Mouse (Mus musculus): ENCODE measurements around the gene Me1.

The Me1 gene

GRCm38 (mm10) chr9:86695818-86696261 is at the start of gene Me1:
Gene Me1 (minus strand): TSS chr9:86695953.
- peak in 1 of 2 experiments; percentile 85 for DNase-seq (ENCODE audit: inconsistent age in 2 of 2, low spot score in 1 of 2)

DNA sequence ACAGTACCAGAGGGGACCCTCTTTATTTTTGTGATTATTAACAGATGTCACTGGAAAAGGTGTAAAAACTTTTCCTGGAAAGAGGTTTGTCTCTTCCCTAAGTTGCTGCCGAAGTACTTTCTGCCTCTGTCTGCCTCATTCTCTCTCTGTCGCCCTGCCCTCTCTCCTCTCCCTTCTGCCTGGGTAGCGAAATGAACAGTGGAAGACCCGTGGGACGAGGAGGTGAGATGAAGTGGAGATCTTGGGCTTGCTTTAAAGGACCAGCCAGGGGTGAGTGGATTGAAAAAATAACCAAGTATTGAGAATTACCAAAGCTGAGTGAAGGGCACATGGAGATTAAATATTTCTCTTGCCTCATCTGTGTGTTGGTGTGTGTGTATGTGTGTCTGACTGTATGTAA is 48.3 kb upstream of the Me1 start:
- peak in 1 of 2 experiments; percentile 78 for DNase-seq (ENCODE audit: inconsistent age in 2 of 2, low spot score in 1 of 2)

GRCm38 (mm10) chr9:86742959-86743911 is 47.5 kb upstream of the Me1 start, which contains the start of gene Prss35:
Gene Prss35 (plus strand): TSS chr9:86743649.
- peak; percentile 86 to 90 for DNase-seq (ENCODE audit: inconsistent age in 2 of 2, low spot score in 1 of 2)

GRCm38 (mm10) chr9:86739971-86740370 is 44.2 kb upstream of the Me1 start:
- peak in 1 of 2 experiments; percentile 70 for DNase-seq (ENCODE audit: inconsistent age in 2 of 2, low spot score in 1 of 2)

GRCm38 (mm10) chr9:86738801-86739200 is 43.0 kb upstream of the Me1 start:
- peak in 1 of 2 experiments; percentile 45 for DNase-seq (ENCODE audit: inconsistent age in 2 of 2, low spot score in 1 of 2)

DNA sequence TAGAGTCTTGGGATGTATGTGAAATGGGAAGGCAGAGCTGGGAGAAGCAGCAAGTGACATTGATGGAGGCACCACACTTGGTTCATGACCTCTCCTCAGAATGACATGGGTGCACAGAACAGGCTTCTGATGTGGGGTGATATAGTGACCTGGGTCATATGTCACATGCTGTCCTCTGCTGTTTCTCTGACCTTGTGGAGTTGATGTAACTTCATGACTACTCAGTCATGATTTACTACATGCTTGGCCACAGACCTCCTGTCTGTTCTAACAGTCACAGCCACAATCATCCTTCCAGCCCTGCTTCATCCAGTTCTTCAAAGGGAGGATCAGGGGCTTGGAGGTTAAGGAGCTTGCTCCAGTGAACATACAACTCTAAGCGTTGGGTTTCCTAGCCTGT is 42.3 kb upstream of the Me1 start:
- DNase-seq (ENCODE audit: inconsistent age in 2 of 2, low spot score in 1 of 2), result peak; percentile 48 to 77

- peak in 1 of 2 experiments; percentile 74 for DNase-seq (ENCODE audit: inconsistent age in 2 of 2, low spot score in 1 of 2)
Observed at GRCm38 (mm10) chr9:86736991-86737390, 41.2 kb upstream of the Me1 start.

DNA sequence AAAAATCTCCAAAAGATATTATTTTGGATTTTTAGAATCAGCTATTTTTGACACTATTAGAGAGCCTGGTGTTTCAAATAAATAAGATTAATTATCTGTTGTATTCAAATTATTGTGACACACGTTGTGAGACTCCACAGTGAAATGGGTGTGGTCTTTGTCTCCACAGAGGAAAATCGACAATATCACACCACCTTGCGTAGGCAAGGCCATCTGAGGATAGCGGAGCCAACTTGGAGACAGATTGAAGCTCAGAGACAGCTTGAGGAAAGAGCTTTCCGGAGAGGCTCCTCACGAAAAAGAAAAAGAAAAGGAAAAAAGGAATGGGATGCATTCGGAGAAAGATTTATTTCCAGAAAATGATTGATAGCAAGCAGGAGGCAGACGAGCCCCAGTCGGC is 39.0 kb upstream of the Me1 start:
- peak in 1 of 2 experiments; percentile 73 for DNase-seq (ENCODE audit: inconsistent age in 2 of 2, low spot score in 1 of 2)

- DNase-seq (ENCODE audit: inconsistent age in 2 of 2, low spot score in 1 of 2), result no peak
Observed at GRCm38 (mm10) chr9:86734357-86734756, 38.6 kb upstream of the Me1 start.

DNA sequence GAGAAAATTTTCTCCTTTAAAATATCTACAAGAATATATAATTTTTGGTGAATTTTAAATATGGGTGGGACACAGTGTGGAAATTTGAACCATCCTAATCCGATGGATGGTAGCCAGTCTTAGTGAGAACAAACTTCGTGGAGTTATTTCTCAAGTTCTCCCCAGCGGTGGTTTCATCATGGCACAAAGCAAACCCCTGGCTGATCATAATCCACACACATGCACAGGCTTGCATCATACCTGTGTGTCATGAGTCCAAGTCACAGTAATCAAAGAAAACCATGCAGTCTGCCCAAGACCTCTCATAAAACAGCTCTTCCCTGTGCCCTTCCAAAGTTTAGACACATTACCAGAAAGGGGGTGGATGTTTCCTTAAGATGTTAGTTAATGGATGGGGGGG is 34.1 kb upstream of the Me1 start:
- peak in 1 of 2 experiments; percentile 55 for DNase-seq (ENCODE audit: inconsistent age in 2 of 2, low spot score in 1 of 2)

- DNase-seq (ENCODE audit: inconsistent age in 2 of 2, low spot score in 1 of 2), result no peak
Observed at GRCm38 (mm10) chr9:86729084-86729483, 33.3 kb upstream of the Me1 start.

- DNase-seq (ENCODE audit: inconsistent age in 2 of 2, low spot score in 1 of 2), result peak in 1 of 2 experiments; percentile 84
Observed at GRCm38 (mm10) chr9:86728214-86728814, 32.6 kb upstream of the Me1 start.

DNA sequence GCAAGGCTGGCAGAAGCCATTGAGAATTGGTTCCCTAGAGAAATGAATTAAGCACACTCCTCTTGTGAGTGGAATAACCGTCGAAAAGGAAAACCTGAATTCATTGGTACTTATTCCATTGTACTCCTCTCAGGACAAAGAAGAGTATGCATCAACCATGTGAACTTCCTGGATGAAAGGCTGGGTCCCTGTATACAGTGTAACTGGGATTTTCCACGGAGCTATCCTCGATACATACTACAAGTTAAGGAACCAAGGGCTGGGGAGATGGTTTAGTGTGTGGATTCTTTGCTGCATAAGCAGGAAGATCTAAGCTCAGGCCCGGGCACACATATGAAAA is 30.6 kb upstream of the Me1 start:
- DNase-seq (ENCODE audit: inconsistent age in 2 of 2, low spot score in 1 of 2), result no peak

- no peak for DNase-seq (ENCODE audit: inconsistent age in 2 of 2, low spot score in 1 of 2)
Observed at GRCm38 (mm10) chr9:86725604-86726380, 30.0 kb upstream of the Me1 start.

DNA sequence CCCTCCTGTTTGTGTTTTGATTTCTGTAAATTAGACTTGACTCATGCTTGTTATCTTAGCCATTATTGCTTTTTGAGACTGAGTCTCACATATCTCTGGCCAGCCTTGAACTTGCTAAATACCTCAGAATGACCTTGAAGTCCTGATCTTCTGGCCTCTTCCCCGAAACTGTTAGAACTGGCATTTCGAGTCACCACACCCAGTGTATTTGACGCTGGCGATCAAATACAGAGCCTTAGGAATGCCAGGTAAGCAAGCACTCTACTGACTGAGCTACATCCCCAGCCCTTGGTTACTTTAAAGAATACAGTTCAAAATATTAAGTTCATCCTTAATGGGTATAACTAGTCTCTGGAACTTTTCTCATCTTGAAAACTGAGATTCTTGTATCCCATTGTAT is 29.3 kb upstream of the Me1 start:
- DNase-seq (ENCODE audit: inconsistent age in 2 of 2, low spot score in 1 of 2), result peak in 1 of 2 experiments; percentile 69

GRCm38 (mm10) chr9:86720794-86721193 is 25.0 kb upstream of the Me1 start:
- no peak for DNase-seq (ENCODE audit: inconsistent age in 2 of 2, low spot score in 1 of 2)

DNA sequence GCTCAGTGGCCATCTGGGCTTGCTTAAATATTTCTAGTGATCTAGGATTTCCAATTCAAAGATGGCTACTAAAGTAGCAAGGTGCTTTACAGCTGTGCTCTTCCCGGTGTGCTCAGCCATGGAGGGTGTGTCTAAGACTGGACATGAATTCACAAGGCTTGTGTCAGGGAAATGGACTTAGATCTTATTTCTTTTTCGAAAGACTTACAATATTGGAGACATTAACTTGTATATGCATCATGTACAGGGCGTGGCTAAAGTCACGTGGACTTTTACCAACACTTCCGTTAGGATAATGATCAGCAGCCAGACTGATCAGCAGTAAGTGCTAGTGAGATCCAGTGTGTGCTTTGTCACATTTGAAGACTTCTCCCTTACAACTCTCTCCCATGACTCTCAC is 24.5 kb upstream of the Me1 start:
- DNase-seq (ENCODE audit: inconsistent age in 2 of 2, low spot score in 1 of 2), result no peak

DNA sequence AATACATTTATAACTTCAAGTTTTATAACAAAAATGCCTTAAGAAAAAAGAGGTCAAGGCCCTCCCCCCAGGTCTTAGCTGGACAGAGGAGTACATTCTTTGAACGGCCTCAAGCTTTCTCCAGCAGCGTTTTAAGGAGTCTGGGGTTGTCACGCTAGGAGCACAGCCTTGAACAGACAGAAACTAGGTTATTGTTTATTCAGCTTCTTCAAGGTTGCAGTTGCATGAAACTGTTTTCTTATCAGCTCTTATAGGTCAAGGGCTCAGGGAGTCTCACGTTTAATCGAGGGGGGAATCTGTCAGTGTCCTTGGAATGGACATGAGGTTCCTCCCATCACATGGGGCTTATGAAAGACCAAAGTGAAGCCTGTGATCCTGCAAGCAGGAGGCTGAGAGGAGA is 21.4 kb upstream of the Me1 start:
- peak; percentile 84 to 92 for DNase-seq (ENCODE audit: inconsistent age in 2 of 2, low spot score in 1 of 2)

- peak in 1 of 2 experiments; percentile 76 for DNase-seq (ENCODE audit: inconsistent age in 2 of 2, low spot score in 1 of 2)
Observed at GRCm38 (mm10) chr9:86716540-86716939, 20.8 kb upstream of the Me1 start.

- DNase-seq (ENCODE audit: inconsistent age in 2 of 2, low spot score in 1 of 2), result no peak
Observed at GRCm38 (mm10) chr9:86714089-86714488, 18.3 kb upstream of the Me1 start.

GRCm38 (mm10) chr9:86712648-86713047 is 16.9 kb upstream of the Me1 start:
- DNase-seq (ENCODE audit: inconsistent age in 2 of 2, low spot score in 1 of 2), result no peak

Data from adrenal gland, adult (tissue).